Mouse (Mus musculus) hindbrain, embryonic 14.5 days (tissue): ENCODE measurements around the gene Pank4. TPM values are rescaled to one million over a fixed set of nuclear protein-coding genes. Genes with fewer than 3 reads are reported as not detected.

ENCODE experiments used
- ATAC-seq: fragments of 200-750 bp; cut with Nextera tagmentation; 2 replicates; pipeline ENCODE4 v1.8.0; 2017; ENCODE audit warnings: moderate number of reproducible peaks, mild to moderate bottlenecking, moderate TSS enrichment, moderate library complexity; ENCODE audit not compliant: low FRiP score
- DNase-seq: peaks from one replicate; pipeline ENCODE4 v3.0.0-alpha.2; 2015; ENCODE audit warnings: low spot score
- H3K27ac ChIP-seq: fragments of 300-500 bp; sonication (generic); 2 replicates; pipeline ENCODE4 v1.5.1; 2014; ENCODE audit warnings: mild to moderate bottlenecking, moderate library complexity
- H3K27me3 ChIP-seq: fragments of 300-500 bp; sonication (generic); 2 replicates; pipeline ENCODE4 v1.6.1; 2014; ENCODE audit warnings: mild to moderate bottlenecking, low read length, mixed read lengths; ENCODE audit not compliant: control insufficient read depth, insufficient read depth
- H3K36me3 ChIP-seq: fragments of 300-500 bp; sonication (generic); replicated peaks from 2 replicates; pipeline ENCODE4 v1.6.1; 2014; ENCODE audit not compliant: control insufficient read depth, insufficient read depth
- H3K4me1 ChIP-seq: fragments of 300-500 bp; sonication (generic); replicated peaks from 2 replicates; pipeline ENCODE4 v1.6.1; 2014; ENCODE audit warnings: antibody characterized with exemption, low read length, mixed read lengths; ENCODE audit not compliant: control insufficient read depth, insufficient read depth
- H3K4me2 ChIP-seq: fragments of 300-500 bp; sonication (generic); replicated peaks from 2 replicates; pipeline ENCODE4 v1.6.1; 2014; ENCODE audit warnings: mild to moderate bottlenecking, moderate library complexity
- H3K4me3 ChIP-seq: fragments of 300-500 bp; sonication (generic); replicated peaks from 2 replicates; pipeline ENCODE4 v1.5.1; 2014; ENCODE audit warnings: mild to moderate bottlenecking, low read length
- H3K9ac ChIP-seq: fragments of 300-500 bp; sonication (generic); 2 replicates; pipeline ENCODE4 v1.6.1; 2014
- H3K9me3 ChIP-seq: fragments of 300-500 bp; sonication (generic); 2 replicates; pipeline ENCODE4 v1.6.1; 2016; ENCODE audit warnings: low read length; ENCODE audit not compliant: control insufficient read depth
- WGBS: fragments of 180-500 bp; shearing (Covaris S2); extraction: QIAGEN DNeasy Blood & Tissue Kit; methylation state at CpG from one replicate; pipeline ENCODE4 v1.1.7; 2014; 5-methylcytosine and 5-hydroxymethylcytosine counted together
- polyA plus RNA-seq: library from polyadenylated mRNA; unstranded; fragments of >200 nt; fragmentation: Nextera tagmentation; extraction: Ambion mirVana; gene quantifications from 2 replicates; pipeline ENCODE4 v1.2.1, GENCODE M21; 2014

Pank4 gene
- polyA plus RNA-seq, 1 experiment from 2014 or later: 34.1 TPM

DNA sequence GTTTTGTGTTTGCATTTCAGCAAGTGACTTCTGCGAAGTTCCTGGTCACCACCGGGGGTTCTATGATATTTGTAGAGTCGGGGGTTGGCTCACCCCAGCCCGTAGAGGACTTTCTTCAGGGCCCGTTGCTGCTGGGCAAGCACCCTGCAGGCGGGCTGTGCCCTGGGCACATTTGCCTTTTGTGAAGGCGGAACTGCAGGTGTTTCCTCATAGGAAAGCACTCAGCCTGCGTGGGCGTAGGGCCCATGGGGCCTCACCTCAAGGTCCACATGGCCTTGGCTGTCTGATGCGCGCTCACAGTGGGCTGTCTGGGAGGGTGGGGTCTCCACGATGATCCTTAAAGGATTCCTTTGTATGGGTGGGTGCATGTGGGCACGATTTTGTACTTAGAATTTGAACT is 2.0 kb upstream of the Pank4 start:
- H3K4me2 ChIP-seq: peak overlapping the region; percentile 80
- H3K27me3 ChIP-seq: peaks cover 20% of the 10 kb centered on the region
- no peaks in the 10 kb centered on the region for H3K36me3 ChIP-seq
- H3K4me3 ChIP-seq: peak overlapping the region; percentile 65
- ATAC-seq (no peak), DNase-seq (no peak)
- peak overlapping the region; percentile 91 for H3K27ac ChIP-seq
- 5% methylated on average over 13 of the region's 13 CpGs for WGBS
- H3K9me3 ChIP-seq: no peaks in the 10 kb centered on the region
- H3K9ac ChIP-seq: peak overlapping the region; percentile 81
- peaks cover 70% of the 10 kb centered on the region for H3K4me1 ChIP-seq

DNA sequence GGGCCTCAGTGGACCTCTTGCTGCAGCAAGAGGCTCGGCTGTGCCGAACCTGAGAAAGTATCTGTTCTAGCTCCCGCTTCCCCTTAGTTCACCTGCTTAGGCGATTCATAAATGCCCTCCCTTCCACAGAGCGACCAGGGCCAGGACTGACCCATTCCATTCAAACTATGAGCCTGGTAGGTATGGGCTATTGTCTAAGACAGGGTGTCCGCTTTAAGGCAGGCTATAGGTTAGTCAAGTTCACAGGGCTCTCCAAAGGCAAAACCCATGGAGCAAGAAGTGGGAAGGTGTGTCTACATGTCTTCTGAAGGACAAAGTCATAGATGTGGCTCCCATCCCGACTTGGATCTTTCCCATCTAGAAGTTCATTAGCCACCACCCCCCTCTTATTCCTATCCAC is 1.2 kb upstream of the Pank4 start:
- H3K27ac ChIP-seq: peak overlapping the region; percentile 91
- H3K4me2 ChIP-seq: peak overlapping the region; percentile 80
- no peak for DNase-seq
- no peak for ATAC-seq
- peak overlapping the region; percentile 81 for H3K9ac ChIP-seq
- H3K9me3 ChIP-seq: no peaks in the 10 kb centered on the region
- peaks cover 70% of the 10 kb centered on the region for H3K4me1 ChIP-seq
- H3K27me3 ChIP-seq: peaks cover 20% of the 10 kb centered on the region
- no peaks in the 10 kb centered on the region for H3K36me3 ChIP-seq
- peak overlapping the region; percentile 65 for H3K4me3 ChIP-seq
- WGBS: 29% methylated on average over 7 of the region's 7 CpGs

DNA sequence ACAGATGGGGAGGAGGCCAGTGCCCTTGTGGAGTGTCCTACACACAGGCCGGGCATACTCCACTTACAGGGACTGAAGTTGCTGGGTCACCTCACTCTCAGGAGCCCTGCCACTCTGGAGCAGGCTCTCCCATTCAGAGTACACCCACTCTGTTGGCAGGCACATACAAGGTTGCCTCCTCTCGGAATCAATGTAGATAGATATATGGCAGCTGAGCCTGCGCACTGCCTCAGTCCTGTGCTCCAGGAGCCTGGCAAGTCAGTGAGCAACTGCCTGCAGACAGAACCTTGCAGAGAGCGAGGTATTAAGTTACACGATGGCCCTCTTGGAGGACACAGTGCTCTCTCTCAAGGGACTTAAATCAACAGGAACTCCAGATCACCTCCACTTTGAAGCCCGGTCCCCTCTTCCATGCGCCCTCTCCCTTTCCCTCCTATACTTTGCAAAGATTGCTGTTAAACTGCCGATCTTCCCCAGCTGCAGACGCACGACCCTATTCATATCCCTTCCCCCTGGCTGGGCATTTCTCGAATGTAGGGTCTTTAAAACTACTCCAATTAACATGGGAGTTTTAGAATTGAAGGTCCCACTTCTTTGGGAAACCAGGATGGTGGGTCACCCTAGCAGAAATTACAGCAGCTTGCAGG is 610 bp upstream of the Pank4 start:
- Histone ChIP-seq H3K4me3 (peak overlapping the region; percentile 65), H3K9ac (peak overlapping the region; percentile 81), H3K27ac (peak overlapping the region; percentile 91), H3K9me3 (no peaks in the 10 kb centered on the region), H3K4me1 (peaks cover 64% of the 10 kb centered on the region), H3K36me3 (no peaks in the 10 kb centered on the region), H3K27me3 (peaks cover 20% of the 10 kb centered on the region), H3K4me2 (peak overlapping the region; percentile 80)
- ATAC-seq (no peak), DNase-seq (no peak)
- 7% methylated on average over 11 of the region's 11 CpGs for WGBS

DNA sequence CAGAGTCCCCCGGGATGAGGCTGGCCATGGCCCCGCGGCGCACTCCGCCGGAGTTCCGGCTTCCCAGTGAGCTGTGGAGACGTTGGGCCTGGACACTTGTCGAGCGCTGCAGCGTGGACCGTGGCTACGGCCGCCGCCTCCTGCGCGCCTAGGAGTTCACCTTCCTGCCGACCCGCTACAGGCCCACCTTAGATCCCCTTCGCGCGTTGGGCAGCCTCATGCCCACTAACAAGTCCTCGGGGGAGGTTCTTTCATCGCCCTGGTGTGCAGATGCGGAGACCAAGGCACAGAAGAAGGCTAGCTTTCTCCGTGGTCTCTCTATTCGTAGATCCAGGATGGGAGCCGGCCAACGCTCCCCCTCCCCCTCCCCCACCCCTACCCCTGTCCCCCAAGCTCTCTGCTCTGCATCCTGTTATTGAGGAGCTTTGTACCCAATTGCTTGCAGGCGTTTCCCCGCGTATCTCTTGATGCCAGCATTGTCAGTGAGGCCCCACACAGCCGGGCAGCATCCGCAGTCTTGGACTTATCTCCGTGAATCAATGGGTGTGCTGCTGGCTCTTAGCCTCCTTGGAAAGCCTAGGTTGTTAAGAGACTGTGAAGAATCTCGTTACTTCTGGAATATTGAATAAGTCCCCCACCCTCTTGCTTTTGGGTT is 785 bp downstream of the Pank4 start:
- DNase-seq: no peak
- Histone ChIP-seq H3K27me3 (peaks cover 9% of the 10 kb centered on the region), H3K9ac (peak overlapping the region; percentile 81), H3K27ac (peak overlapping the region; percentile 91), H3K36me3 (peaks cover 9% of the 10 kb centered on the region), H3K9me3 (no peaks in the 10 kb centered on the region), H3K4me1 (peaks cover 54% of the 10 kb centered on the region), H3K4me3 (peak overlapping the region; percentile 65), H3K4me2 (peak overlapping the region; percentile 80)
- no peak for ATAC-seq
- WGBS: 0% methylated on average over 36 of the region's 36 CpGs

DNA sequence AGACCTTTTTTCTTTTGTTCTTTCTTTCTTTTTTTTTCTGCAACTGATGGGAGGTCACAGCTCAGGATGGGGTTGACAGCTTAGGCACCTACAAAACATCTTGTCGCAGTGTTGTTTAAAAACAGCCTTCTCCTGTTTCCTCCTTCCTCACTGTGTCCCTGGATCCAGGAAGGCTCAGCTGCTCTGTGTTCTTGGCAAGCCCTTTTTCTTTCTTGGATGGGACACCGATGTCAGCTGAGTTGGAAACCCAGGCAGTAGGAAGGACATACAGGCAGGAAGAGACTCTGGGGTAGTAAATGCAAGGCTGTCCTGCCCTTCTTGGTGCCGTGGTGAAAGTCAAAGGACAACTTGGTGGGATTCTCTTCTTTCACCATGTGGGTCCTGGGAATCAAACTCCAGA is 1.9 kb downstream of the Pank4 start:
- ATAC-seq: no peak
- H3K27ac ChIP-seq: no peak overlapping the region
- DNase-seq: no peak
- 54% methylated on average over 3 of the region's 3 CpGs for WGBS
- H3K27me3 ChIP-seq: peaks cover 9% of the 10 kb centered on the region; the same call in 1 of the 2 replicates
- H3K4me2 ChIP-seq: peak overlapping the region; percentile 80
- peak overlapping the region; percentile 81 for H3K9ac ChIP-seq
- no peaks in the 10 kb centered on the region for H3K9me3 ChIP-seq
- peaks cover 20% of the 10 kb centered on the region for H3K36me3 ChIP-seq
- no peak overlapping the region for H3K4me3 ChIP-seq
- peaks cover 43% of the 10 kb centered on the region for H3K4me1 ChIP-seq

DNA sequence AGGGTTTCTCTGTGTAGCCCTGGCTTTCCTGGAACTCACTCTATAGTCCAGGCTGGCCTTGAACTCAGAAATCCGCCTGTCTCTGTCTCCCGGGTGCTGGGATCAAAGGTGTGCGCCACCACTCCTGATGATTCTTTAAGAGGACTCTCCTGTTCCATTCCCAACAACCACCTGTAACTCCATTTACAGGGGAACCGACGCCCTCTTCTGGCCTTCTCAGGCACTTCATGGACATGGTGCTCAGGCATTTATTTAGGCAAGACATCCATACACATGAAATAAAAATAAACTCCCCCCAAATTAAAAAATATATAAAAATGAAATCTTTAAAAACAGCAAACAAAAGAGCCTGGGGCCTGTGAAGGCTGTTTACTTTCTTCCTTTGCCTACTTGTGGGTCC is 3.2 kb downstream of the Pank4 start:
- H3K4me1 ChIP-seq: peaks cover 33% of the 10 kb centered on the region
- 56% methylated on average over 5 of the region's 5 CpGs for WGBS
- DNase-seq: peak; percentile 68
- H3K36me3 ChIP-seq: peaks cover 34% of the 10 kb centered on the region
- no peak overlapping the region for H3K9ac ChIP-seq
- H3K4me2 ChIP-seq: no peak overlapping the region
- H3K27ac ChIP-seq: no peak overlapping the region
- H3K4me3 ChIP-seq: no peak overlapping the region
- no peak for ATAC-seq
- H3K9me3 ChIP-seq: no peaks in the 10 kb centered on the region
- no peaks in the 10 kb centered on the region for H3K27me3 ChIP-seq

DNA sequence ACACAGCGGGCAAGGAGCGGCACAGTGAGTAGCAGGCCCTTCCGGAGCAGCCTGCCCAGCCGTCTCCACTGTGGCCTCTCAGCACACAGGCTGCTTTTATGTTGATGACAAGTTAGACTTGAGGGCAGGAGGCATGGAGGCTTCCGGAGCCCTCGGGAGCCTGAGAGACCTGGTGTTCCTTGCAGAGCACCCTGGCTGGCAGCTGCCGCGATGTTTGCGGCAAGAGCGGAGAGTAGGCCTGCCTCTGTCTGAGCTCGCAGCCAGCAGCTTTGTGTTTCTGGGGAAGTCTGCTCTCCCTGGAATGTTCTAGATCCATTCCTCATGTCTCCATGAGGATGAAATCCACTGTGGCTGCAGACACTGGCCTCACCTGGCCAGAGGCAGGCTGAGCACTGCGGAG is 8.6 kb downstream of the Pank4 start:
- Histone ChIP-seq H3K9me3 (no peaks in the 10 kb centered on the region), H3K27me3 (no peaks in the 10 kb centered on the region), H3K4me1 (no peaks in the 10 kb centered on the region), H3K4me2 (no peak overlapping the region), H3K27ac (no peak overlapping the region), H3K36me3 (peaks cover 87% of the 10 kb centered on the region), H3K4me3 (no peak overlapping the region), H3K9ac (no peak overlapping the region)
- DNase-seq (no peak), ATAC-seq (no peak)
- WGBS: 97% methylated on average over 12 of the region's 12 CpGs

DNA sequence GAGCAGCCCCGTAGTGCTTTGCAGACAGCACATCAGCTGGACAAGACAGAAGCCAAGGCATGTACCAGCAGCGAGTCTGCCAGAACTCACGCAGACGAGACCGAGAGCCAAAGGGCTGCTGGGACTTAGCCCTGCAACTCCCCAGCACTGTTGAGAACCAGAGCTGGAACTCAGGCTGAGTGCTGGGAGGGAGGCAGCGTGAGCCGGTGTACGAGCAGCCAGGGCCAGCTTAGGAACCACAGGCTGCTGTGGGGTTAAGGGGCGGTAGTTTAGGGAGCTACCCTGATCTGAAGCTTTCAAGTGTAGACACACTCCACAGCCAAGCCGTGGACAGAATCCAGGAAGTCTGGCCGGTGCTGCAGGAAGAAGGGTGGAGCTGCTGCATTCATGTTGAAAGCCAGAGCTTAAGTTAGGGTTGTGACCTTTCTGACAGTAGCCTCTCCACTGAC is 10.3 kb downstream of the Pank4 start:
- no peak overlapping the region for H3K27ac ChIP-seq

DNA sequence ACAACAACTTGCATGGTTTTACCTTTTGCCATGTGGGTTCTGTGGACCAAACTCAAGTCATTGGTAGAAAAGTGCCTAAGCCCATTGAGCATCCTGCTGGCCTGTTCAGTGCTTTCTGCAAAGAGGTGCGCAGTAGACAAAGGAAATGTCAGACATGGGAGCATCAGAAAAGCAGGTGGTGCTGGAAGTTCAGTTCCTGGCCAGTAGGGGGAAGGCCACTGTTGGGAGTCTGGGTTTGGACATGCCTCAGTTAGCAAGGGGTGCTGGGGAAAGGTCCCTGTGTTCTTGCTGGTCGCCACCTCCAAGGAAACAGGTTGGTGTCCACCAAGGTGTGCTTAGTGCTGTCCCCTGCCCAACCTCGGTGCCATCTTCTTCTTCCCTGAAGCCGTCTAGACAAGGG is 16.2 kb downstream of the Pank4 start:
- Histone ChIP-seq H3K9me3 (no peaks in the 10 kb centered on the region), H3K4me1 (0 out of 2 replicates have a peak, but pooled peaks cover 4% of the 10 kb centered on the region), H3K27me3 (no peaks in the 10 kb centered on the region), H3K36me3 (peaks cover 63% of the 10 kb centered on the region), H3K4me3 (no peak overlapping the region), H3K27ac (no peak overlapping the region), H3K4me2 (no peak overlapping the region), H3K9ac (no peak overlapping the region)
- DNase-seq (no peak), ATAC-seq (no peak)
- 93% methylated on average over 4 of the region's 4 CpGs for WGBS

More for the DNA sequence above, 10.3 kb downstream of the Pank4 start:
- H3K9me3 ChIP-seq: no peaks in the 10 kb centered on the region
- peaks cover 99% of the 10 kb centered on the region for H3K36me3 ChIP-seq
- WGBS: 88% methylated on average over 11 of the region's 11 CpGs
- no peaks in the 10 kb centered on the region for H3K27me3 ChIP-seq
- no peak overlapping the region for H3K4me2 ChIP-seq
- ATAC-seq: no peak
- DNase-seq: no peak
- no peak overlapping the region for H3K4me3 ChIP-seq
- H3K4me1 ChIP-seq: no peaks in the 10 kb centered on the region
- no peak overlapping the region for H3K9ac ChIP-seq
